Mouse (Mus musculus): ENCODE data around the gene Olfr825.
"Not testable (repeated sequence)": the region's sequence is repeated elsewhere in the genome, so short reads cannot be mapped to it uniquely, and the experiment has no call there.

The Olfr825 gene

DNA sequence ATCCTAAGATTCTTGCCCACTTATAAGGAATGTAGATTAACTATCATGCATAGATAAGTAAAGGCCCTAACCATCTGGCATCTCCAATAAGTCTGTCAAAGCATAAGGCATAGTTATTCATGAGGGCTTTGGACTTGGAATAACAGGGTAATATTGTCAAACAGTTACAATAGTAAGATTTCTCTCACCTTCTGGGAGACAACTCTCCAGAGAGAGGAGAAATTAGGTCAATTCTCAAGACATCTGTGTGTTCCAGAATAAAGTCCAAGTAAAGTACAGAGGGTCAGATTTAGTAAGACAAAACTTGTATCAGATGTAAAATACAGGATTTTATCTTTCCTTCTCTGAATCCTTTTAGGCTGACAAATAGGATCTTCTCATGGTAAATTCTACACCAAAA is at the start of gene Olfr825:
Gene Olfr825, minus strand, starts transcription at position 101 of the 400 bp plus-strand sequence.
- DNase-seq (ENCODE audit: low spot score in 2 of 2), result no peak

DNA sequence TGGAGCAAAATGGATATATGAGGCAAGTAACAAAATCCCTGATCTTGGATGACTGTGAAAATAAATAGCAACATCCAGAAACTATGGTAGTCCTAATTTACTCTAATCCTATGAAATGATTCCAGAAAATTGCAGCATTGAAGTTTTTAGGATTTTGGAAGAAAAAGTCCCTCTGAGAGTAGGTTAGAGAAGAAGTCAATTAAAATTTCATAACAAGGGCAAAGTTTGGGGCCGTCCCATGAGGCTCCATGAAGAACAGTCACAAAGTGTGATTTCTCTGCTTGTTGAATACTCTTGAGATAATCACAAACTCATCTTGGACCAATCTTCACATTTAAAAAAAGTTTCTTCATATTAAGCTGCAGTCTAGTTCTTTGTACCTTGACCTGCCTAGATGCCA is 47.7 kb upstream of the Olfr825 start, which contains the start of gene Olfr827:
Gene Olfr827, minus strand, starts transcription at position 101 of the 400 bp plus-strand sequence.
- DNase-seq (ENCODE audit: low spot score in 2 of 2), result no peak

DNA sequence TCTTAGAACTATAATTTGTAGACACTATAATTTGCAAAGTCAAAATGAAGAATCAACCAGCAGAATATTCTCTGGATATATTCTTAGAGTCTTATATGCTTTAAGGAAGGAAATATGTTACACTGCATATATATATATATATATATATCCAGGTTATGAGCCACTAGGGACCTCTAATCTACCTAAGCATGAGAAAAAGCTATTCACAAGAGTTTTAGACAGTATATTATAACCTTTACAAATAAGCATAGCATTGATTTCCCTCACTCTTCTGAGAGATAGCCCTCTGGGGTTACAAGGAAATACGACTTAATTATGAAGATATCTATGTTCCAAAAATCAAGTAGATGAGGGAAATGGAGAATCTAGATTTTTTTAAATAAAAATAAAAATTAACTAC is 17.5 kb upstream of the Olfr825 start, which contains the start of gene Olfr826:
Gene Olfr826, minus strand, starts transcription at position 101 of the 400 bp plus-strand sequence.
- no peak for DNase-seq (ENCODE audit: low spot score in 2 of 2)

DNA sequence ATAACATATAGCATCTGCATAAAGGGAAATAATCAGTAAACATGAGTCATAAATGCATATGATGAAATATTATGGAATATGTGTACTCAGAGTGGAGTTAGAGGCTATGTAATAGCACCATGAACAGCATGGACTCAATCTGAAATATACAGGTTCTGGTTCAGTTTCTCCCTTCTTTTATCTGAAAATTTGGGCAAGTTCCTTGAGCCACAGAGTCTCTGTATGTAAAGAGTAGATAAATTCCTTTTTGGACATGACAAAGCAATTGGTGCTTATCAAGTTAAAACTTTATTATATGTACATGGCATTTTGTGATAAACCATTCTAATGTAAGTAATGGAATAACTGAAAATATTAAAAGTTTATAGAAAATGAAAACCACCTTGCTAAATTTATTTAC is 1.4 kb downstream of the Olfr825 start:
- no peak for DNase-seq (ENCODE audit: low spot score in 2 of 2)

DNA sequence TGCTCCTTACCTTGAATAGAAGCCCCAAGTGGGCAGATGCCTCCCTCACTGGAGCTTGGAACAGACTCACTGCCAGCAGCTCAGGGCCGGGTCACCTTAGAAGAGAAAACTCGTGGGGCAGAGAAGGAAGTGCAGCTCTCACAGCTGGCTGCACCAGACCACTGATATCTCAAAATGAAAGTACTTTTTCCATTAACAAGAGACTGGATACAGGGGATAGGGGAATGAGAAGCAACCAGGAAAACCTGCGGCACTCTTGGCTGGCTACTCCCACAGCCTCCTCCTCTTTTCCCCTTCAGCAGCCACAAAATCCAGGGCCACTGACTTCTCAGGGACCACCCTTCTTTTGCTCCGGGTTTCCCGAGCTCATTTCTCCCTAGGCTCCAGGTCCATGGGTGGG is 22.4 kb downstream of the Olfr825 start:
- no peak for DNase-seq (ENCODE audit: low spot score in 2 of 2)

DNA sequence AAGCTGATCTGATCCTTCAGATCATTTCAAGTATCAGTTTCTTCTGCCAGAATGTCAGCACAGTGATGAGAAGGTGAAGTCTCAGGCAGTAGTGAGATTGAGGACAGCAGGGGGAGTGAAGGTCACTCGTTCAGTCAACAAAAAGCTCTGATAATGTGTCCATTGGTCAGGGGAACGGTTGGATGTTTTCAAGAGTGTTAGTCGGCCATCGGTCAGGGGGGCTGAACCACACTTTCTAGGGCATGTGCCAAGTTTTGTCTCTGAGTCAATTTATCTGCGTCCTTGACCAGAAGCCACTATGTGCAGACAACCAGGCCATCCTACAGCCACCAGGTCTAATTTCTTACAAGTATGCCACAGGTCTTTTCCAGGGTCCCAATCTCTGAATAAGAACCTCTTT is 24.1 kb downstream of the Olfr825 start:
- not testable (repeated sequence) for DNase-seq (ENCODE audit: low spot score in 2 of 2)

DNA sequence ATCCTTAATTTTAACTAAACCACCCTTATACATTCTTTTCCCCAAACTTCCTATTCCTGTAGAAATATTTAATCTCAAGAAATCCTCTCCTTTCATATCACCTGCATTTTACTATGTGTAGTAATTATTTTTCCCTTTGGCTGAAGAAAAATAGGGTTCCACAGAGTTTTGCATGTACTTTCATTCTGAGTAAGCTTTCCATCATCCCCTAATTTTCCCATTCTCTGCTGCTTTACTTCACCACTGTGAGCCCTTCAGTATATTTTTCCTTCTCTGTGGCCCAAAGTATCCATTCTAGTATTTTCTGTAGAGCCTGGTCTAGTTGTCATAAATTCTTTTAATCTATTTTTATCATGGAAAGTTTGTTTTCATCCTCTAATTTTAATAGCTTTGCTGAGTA is 31.8 kb downstream of the Olfr825 start:
- DNase-seq (ENCODE audit: low spot score in 2 of 2), result no peak

DNA sequence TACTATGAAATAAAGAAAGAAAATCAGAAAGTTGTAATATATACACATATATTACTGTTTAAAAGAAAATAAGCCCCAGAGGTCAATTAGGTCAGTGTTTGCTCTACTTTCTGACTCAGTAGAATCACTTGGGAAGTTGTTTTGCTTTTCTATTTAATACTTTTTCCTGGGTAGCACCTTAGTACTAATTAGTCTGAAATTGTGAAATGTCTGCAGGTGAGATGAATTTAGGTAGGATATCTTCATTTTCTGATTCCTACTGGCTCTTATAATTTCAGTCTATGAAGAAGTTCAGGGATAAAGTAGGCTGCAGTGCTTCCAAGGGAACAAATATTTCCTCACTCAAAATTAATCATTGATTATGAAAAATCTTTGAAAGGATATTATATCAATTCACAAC is 36.7 kb downstream of the Olfr825 start, which contains the start of gene Olfr824:
Gene Olfr824, minus strand, starts transcription at position 101 of the 400 bp plus-strand sequence.
- not testable (repeated sequence) for DNase-seq (ENCODE audit: low spot score in 2 of 2)

DNA sequence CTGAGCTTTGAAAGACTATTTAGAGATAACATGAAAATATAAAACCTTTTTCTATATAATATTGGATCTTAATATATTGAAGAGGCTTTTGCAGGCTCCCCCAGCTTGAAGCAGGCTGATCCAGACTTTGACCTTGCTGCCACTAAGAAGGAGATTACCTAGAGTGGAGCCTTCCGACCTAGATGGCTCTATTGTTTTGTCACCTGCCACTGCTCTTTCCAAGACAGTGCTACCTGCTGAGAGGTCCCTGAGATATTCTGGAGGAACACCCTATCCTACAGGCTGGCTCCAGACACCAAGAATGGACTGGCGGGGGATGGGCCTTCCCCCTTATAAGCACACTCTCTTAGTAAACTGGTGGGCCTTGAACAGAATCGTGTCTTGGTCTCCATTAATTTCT is 50.5 kb downstream of the Olfr825 start:
- not testable (repeated sequence) for DNase-seq (ENCODE audit: low spot score in 2 of 2)

DNA sequence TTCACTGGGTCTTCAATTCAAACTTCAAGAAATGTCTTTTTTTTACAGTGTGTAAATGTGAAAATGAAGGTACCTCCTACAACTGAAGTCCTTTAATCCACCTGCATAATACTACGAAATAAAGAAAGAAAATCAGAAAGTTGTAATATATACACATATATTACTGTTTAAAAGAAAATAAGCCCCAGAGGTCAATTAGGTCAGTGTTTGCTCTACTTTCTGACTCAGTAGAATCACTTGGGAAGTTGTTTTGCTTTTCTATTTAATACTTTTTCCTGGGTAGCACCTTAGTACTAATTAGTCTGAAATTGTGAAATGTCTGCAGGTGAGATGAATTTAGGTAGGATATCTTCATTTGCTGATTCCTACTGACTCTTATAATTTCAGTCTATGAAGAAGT is 51.3 kb downstream of the Olfr825 start, which contains the start of gene Olfr823:
Gene Olfr823, minus strand, starts transcription at position 101 of the 400 bp plus-strand sequence.
- not testable (repeated sequence) for DNase-seq (ENCODE audit: low spot score in 2 of 2)

Measured in left cerebral cortex, adult 9 months (tissue).